Mouse (Mus musculus) ES-Bruce4 (cell line): Measurements from ENCODE around the gene Coasy. TPM values are rescaled to one million over a fixed set of nuclear protein-coding genes. Genes with fewer than 3 reads are reported as not detected.

Source experiments
- H3K27ac ChIP-seq: 2 replicates; pipeline ENCODE4 v1.5.1; 2012; ENCODE audit warnings: low read length, inconsistent platforms; ENCODE audit not compliant: insufficient read depth
- H3K27me3 ChIP-seq: 2 replicates; pipeline ENCODE4 v1.6.1; 2012; ENCODE audit warnings: mild to moderate bottlenecking, low read length, inconsistent platforms; ENCODE audit not compliant: control insufficient read depth, poor library complexity, insufficient read depth, severe bottlenecking
- H3K36me3 ChIP-seq: 2 replicates; pipeline ENCODE4 v1.6.1; 2012; ENCODE audit warnings: inconsistent platforms, mild to moderate bottlenecking, low read length, moderate library complexity; ENCODE audit not compliant: control insufficient read depth, poor library complexity, insufficient read depth, severe bottlenecking
- H3K4me1 ChIP-seq: one replicate; pipeline ENCODE4 v1.8.1; 2011; ENCODE audit warnings: low read length; ENCODE audit not compliant: control insufficient read depth, insufficient read depth
- H3K4me3 ChIP-seq: 2 replicates; pipeline ENCODE4 v1.5.1; 2011; ENCODE audit warnings: low read depth, mild to moderate bottlenecking, low read length
- H3K9ac ChIP-seq: 2 replicates; pipeline ENCODE4 v1.6.1; 2012; ENCODE audit warnings: low read depth, mild to moderate bottlenecking, inconsistent platforms; ENCODE audit not compliant: poor library complexity, severe bottlenecking
- H3K9me3 ChIP-seq: replicated peaks from 2 replicates; pipeline ENCODE4 v1.6.1; 2012; ENCODE audit warnings: mild to moderate bottlenecking, low read length, inconsistent platforms; ENCODE audit not compliant: control insufficient read depth, poor library complexity, insufficient read depth, severe bottlenecking
- CTCF ChIP-seq: IDR thresholded peaks from one replicate; pipeline ENCODE4 v1.8.1; 2011; ENCODE audit warnings: low read depth, low read length
- EP300 ChIP-seq: IDR thresholded peaks from 2 replicates; pipeline ENCODE4 v1.6.1; 2011; ENCODE audit warnings: low read depth, low read length; ENCODE audit not compliant: insufficient read depth
- POLR2A ChIP-seq: IDR thresholded peaks from one replicate; pipeline ENCODE4 v1.8.1; 2011; ENCODE audit warnings: low read length; ENCODE audit not compliant: insufficient read depth
- polyA plus RNA-seq: library from polyadenylated mRNA; stranded (reverse); fragments of >200 nt; gene quantifications from 2 replicates; pipeline ENCODE4 v1.2.4, GENCODE M21; 2011; ENCODE audit warnings: low read depth; ENCODE audit not compliant: missing spikeins, insufficient read depth, insufficient read length

The Coasy gene
- polyA plus RNA-seq, 1 experiment: 21.7 TPM

DNA sequence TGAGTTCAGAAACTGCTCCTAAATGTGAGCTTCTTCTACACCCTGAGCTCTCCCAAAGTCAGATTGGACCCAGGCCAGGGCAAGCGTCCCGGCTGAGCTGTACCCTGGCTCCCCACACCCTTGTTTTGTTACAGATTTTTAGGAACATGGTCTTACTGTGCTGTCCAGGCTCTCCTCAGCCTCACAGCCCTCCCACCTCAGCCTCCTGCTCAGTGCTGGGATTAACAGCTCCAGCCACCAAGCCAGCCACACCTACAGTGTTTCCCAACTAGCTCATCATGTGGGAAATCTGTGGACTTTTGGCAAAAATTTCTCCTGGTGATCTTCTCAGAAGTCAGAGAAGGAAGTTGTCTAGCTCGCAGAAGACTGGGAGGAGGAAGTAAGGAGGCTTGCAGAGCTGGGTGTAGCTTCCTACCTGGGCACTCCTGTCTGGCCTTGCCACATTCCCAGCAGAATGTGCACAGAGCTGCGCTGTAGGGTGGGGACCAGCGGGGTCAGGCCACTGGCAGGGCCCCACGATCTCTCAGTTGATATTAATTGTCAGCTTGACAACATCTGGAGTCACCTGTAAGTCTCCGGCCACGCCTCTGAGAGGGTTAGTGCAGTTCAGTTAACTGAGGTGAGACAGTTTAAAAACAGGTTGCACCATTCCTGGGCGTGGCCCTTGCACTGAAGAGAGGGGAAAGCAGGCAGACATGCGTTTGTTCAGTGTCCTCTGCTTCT, 29.5 kb upstream of the Coasy start:
- no peak overlapping the region for H3K27ac ChIP-seq
- no peak overlapping the region for H3K9ac ChIP-seq
- no peak for TF ChIP-seq EP300
- TF ChIP-seq POLR2A: no peak
- TF ChIP-seq CTCF: no peak
- no peaks in the 10 kb centered on the region for H3K36me3 ChIP-seq
- no peaks in the 10 kb centered on the region for H3K9me3 ChIP-seq
- no peak overlapping the region for H3K4me3 ChIP-seq
- peaks cover 2% of the 10 kb centered on the region for H3K4me1 ChIP-seq
- no peaks in the 10 kb centered on the region for H3K27me3 ChIP-seq

- TF ChIP-seq CTCF (peak; percentile 54), EP300 (no peak)
- no peak overlapping the region for H3K4me3 ChIP-seq
- H3K36me3 ChIP-seq: no peaks in the 10 kb centered on the region
Measured at GRCm38 (mm10) chr11:101053974-101054373, 28.4 kb upstream of the Coasy start.

DNA sequence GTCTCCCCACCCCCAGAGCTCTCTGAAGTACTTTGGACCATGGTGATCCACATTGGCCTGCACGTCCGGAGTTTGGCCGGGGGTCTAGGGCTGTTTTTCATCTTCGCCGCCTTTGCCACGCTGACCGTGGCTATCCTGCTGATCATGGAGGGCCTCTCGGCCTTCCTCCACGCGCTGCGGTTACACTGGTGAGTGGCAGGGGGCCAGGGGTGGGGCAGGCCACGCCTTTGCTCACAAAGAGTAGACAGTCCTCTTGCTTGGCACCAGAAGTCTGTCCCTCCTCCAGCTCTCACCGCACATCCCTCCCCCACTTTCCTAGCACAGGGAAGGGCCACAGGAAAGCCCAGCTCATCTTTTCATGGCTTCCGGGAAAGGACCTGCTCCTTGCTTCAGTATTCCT, 26.9 kb upstream of the Coasy start:
- Histone ChIP-seq H3K9me3 (no peaks in the 10 kb centered on the region), H3K9ac (no peak overlapping the region), H3K36me3 (no peaks in the 10 kb centered on the region), H3K4me3 (no peak overlapping the region), H3K27me3 (no peaks in the 10 kb centered on the region), H3K27ac (no peak overlapping the region), H3K4me1 (peaks cover 2% of the 10 kb centered on the region)
- TF ChIP-seq POLR2A (no peak), CTCF (no peak), EP300 (no peak)

More at GRCm38 (mm10) chr11:101053974-101054373, 28.4 kb upstream of the Coasy start:
- Histone ChIP-seq H3K9ac (no peak overlapping the region), H3K4me1 (peaks cover 2% of the 10 kb centered on the region), H3K27me3 (no peaks in the 10 kb centered on the region), H3K9me3 (no peaks in the 10 kb centered on the region), H3K27ac (no peak overlapping the region)

- Histone ChIP-seq H3K27me3 (no peaks in the 10 kb centered on the region), H3K27ac (no peak overlapping the region), H3K9ac (no peak overlapping the region), H3K36me3 (no peaks in the 10 kb centered on the region), H3K4me1 (peaks cover 2% of the 10 kb centered on the region), H3K4me3 (no peak overlapping the region), H3K9me3 (no peaks in the 10 kb centered on the region)
- TF ChIP-seq CTCF (no peak), EP300 (no peak), POLR2A (no peak)
Measured at GRCm38 (mm10) chr11:101056885-101057284, 25.5 kb upstream of the Coasy start.

DNA sequence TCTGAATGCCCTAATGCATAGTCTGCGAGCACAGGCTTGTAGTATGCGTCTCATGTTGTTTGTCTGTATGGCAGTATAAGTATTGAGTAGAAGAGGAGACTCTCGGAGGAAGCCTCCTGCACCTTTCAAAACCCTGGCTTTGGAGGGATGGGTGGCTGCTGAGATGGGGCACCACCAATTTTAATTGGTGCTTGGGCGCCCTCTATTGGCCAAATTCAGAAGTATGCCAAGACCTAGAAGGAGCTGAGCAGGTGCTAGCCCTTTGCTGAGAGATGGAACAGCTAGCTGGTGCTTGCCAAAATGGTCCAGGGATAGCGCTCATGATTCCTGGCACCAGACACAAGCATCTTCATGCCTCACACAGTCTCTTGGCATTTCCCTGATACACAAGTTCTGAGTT, 24.5 kb upstream of the Coasy start:
- H3K9ac ChIP-seq: no peak overlapping the region
- no peaks in the 10 kb centered on the region for H3K27me3 ChIP-seq
- H3K4me1 ChIP-seq: peaks cover 3% of the 10 kb centered on the region
- no peak for TF ChIP-seq EP300
- no peak for TF ChIP-seq POLR2A
- TF ChIP-seq CTCF: peak; percentile 71
- H3K4me3 ChIP-seq: no peak overlapping the region
- H3K36me3 ChIP-seq: no peaks in the 10 kb centered on the region
- no peak overlapping the region for H3K27ac ChIP-seq
- no peaks in the 10 kb centered on the region for H3K9me3 ChIP-seq

DNA sequence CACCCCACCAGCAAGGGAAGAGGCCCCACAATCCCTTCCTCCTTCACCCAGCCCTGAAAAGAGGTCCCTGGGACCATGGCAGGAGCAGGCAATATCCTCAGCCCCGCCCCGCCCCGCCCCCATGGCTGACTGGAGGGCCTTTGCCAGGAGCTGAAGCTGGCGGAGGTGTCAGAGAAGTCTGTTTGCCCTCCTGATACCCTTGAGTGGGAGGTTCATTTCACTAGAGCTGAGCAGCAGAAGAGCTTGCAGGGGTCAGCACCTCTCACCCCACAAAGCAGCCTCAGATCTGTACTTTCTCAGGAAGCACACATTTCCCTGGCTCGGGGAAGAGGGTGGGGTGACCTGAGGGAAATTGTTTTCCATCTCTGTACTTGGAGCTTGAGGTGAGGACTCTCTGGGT, 23.6 kb upstream of the Coasy start:
- no peak overlapping the region for H3K9ac ChIP-seq
- peaks cover 4% of the 10 kb centered on the region for H3K4me1 ChIP-seq
- H3K9me3 ChIP-seq: no peaks in the 10 kb centered on the region
- no peak overlapping the region for H3K4me3 ChIP-seq
- H3K27me3 ChIP-seq: no peaks in the 10 kb centered on the region
- no peaks in the 10 kb centered on the region for H3K36me3 ChIP-seq
- H3K27ac ChIP-seq: no peak overlapping the region
- TF ChIP-seq CTCF (no peak), POLR2A (no peak), EP300 (no peak)
